Mouse (Mus musculus) MEL (cell line): Measurements from ENCODE around the gene Ass1. TPM values are rescaled to one million over a fixed set of nuclear protein-coding genes. Genes with fewer than 3 reads are reported as not detected.

Experiments used
- DNase-seq: peaks from one replicate; pipeline ENCODE4 v3.0.0; 2011; ENCODE audit warnings: low read depth, low spot score
- H3K27ac ChIP-seq: 2 replicates; pipeline ENCODE4 v1.5.1; 2012; ENCODE audit warnings: low read depth, mild to moderate bottlenecking, control low read depth, low read length, moderate library complexity; ENCODE audit not compliant: control insufficient read depth
- H3K27me3 ChIP-seq, 2 experiments: fragments of 150-350 bp in 1 of 2; sonication (generic) in 1 of 2; 2 replicates each; pipeline ENCODE4 v1.6.1; 2012; ENCODE audit warnings: low read length in 2 of 2, mild to moderate bottlenecking in 2 of 2, improper control_type of control experiment in 1 of 2, moderate library complexity in 1 of 2; ENCODE audit not compliant: insufficient read depth in 2 of 2, control insufficient read depth in 1 of 2
- H3K36me3 ChIP-seq, 2 experiments: 2 replicates each; pipeline ENCODE4 v1.6.1; 2012 to 2014; ENCODE audit warnings: low read length in 2 of 2, improper control_type of control experiment in 1 of 2, inconsistent platforms in 1 of 2, mild to moderate bottlenecking in 1 of 2; ENCODE audit not compliant: insufficient read depth in 2 of 2, control insufficient read depth in 1 of 2
- H3K4me1 ChIP-seq, 2 experiments: fragments of 150-350 bp in 1 of 2; sonication (generic) in 1 of 2; 2 replicates each; pipeline ENCODE4 v1.6.1; 2012; ENCODE audit warnings: low read length in 2 of 2, improper control_type of control experiment in 1 of 2, mild to moderate bottlenecking in 1 of 2; ENCODE audit not compliant: insufficient read depth in 2 of 2, control insufficient read depth in 1 of 2
- H3K4me3 ChIP-seq, 2 experiments: fragments of 150-350 bp in 1 of 2; sonication (generic) in 1 of 2; 2 replicates each; pipeline ENCODE4 v1.5.1; 2012; ENCODE audit warnings: low read depth in 2 of 2, low read length in 2 of 2, mild to moderate bottlenecking in 2 of 2, moderate library complexity in 2 of 2, control low read depth in 1 of 2, improper control_type of control experiment in 1 of 2; ENCODE audit not compliant: control insufficient read depth in 1 of 2, insufficient read depth in 1 of 2
- H3K79me2 ChIP-seq: 2 replicates; pipeline ENCODE4 v1.6.1; 2012; ENCODE audit warnings: mild to moderate bottlenecking, low read length, moderate library complexity; ENCODE audit not compliant: control insufficient read depth, poor library complexity, insufficient read depth
- H3K9ac ChIP-seq: 2 replicates; pipeline ENCODE4 v1.6.1; 2012; ENCODE audit warnings: low read depth, mild to moderate bottlenecking, control low read depth, low read length, moderate library complexity; ENCODE audit not compliant: control insufficient read depth, poor library complexity, severe bottlenecking
- H3K9me3 ChIP-seq: fragments of 150-350 bp; sonication (generic); replicated peaks from 2 replicates; pipeline ENCODE4 v1.6.1; 2012; ENCODE audit warnings: mild to moderate bottlenecking, low read length, improper control_type of control experiment, moderate library complexity; ENCODE audit not compliant: insufficient read depth
- BHLHE40 ChIP-seq: IDR thresholded peaks from 2 replicates; pipeline ENCODE4 v1.6.1; 2012; ENCODE audit warnings: low read depth, mild to moderate bottlenecking, inconsistent platforms, low read length, improper control_type of control experiment, borderline replicate concordance
- CHD1 ChIP-seq: IDR thresholded peaks from 2 replicates; pipeline ENCODE4 v1.6.1; 2012; ENCODE audit warnings: low read depth, mild to moderate bottlenecking, inconsistent platforms, low read length, improper control_type of control experiment
- CHD2 ChIP-seq: IDR thresholded peaks from 2 replicates; pipeline ENCODE4 v1.6.1; 2011; ENCODE audit warnings: low read length, improper control_type of control experiment
- CTCF ChIP-seq, 3 experiments: IDR thresholded peaks in 2 of 3; conservative IDR thresholded peaks in 1 of 3; 2 replicates each; pipeline ENCODE4 v1.5.1; 2011 to 2012; ENCODE audit warnings: low read length in 3 of 3, low read depth in 2 of 3, mild to moderate bottlenecking in 2 of 3, improper control_type of control experiment in 1 of 3, inconsistent platforms in 1 of 3, mixed read lengths in 1 of 3, moderate library complexity in 1 of 3; ENCODE audit not compliant: control insufficient read depth in 1 of 3, insufficient read depth in 1 of 3, poor library complexity in 1 of 3, severe bottlenecking in 1 of 3
- EP300 ChIP-seq, 2 experiments: IDR thresholded peaks; 2 replicates each; pipeline ENCODE4 v1.6.1; 2011; ENCODE audit warnings: improper control_type of control experiment in 2 of 2, low read length in 2 of 2, low read depth in 1 of 2, mild to moderate bottlenecking in 1 of 2
- ETS1 ChIP-seq: IDR thresholded peaks from 2 replicates; pipeline ENCODE4 v1.6.1; 2012; ENCODE audit warnings: low read depth, mild to moderate bottlenecking, inconsistent platforms, low read length, improper control_type of control experiment, moderate library complexity
- HCFC1 ChIP-seq: IDR thresholded peaks from 2 replicates; pipeline ENCODE4 v1.6.1; 2012; ENCODE audit warnings: low read depth, mild to moderate bottlenecking, inconsistent platforms, low read length, improper control_type of control experiment, moderate library complexity
- KAT2A ChIP-seq: conservative IDR thresholded peaks from 2 replicates; pipeline ENCODE4 v1.6.1; 2012; ENCODE audit warnings: low read depth, low read length, improper control_type of control experiment, inconsistent platforms
- MYC ChIP-seq: IDR thresholded peaks from 2 replicates; pipeline ENCODE4 v1.6.1; 2011; ENCODE audit warnings: low read depth, mild to moderate bottlenecking, low read length, improper control_type of control experiment, moderate library complexity
- NELFE ChIP-seq: IDR thresholded peaks from 2 replicates; pipeline ENCODE4 v1.6.1; 2011; ENCODE audit warnings: low read depth, low read length, improper control_type of control experiment
- POLR2A ChIP-seq, 2 experiments: IDR thresholded peaks; 2 replicates each; pipeline ENCODE4 v1.6.1; 2011 to 2012; ENCODE audit warnings: low read length in 2 of 2, mild to moderate bottlenecking in 2 of 2, control low read depth in 1 of 2, improper control_type of control experiment in 1 of 2, low read depth in 1 of 2, moderate library complexity in 1 of 2; ENCODE audit not compliant: control insufficient read depth in 1 of 2, insufficient read depth in 1 of 2, poor library complexity in 1 of 2
- POLR2AphosphoS2 ChIP-seq: IDR thresholded peaks from 2 replicates; pipeline ENCODE4 v1.6.1; 2011; ENCODE audit warnings: low read length, improper control_type of control experiment
- RAD21 ChIP-seq: IDR thresholded peaks from 2 replicates; pipeline ENCODE4 v1.6.1; 2011; ENCODE audit warnings: mild to moderate bottlenecking, low read depth, low read length, improper control_type of control experiment
- SMC3 ChIP-seq: IDR thresholded peaks from 2 replicates; pipeline ENCODE4 v1.6.1; 2011; ENCODE audit warnings: low read depth, low read length, improper control_type of control experiment
- TCF12 ChIP-seq: IDR thresholded peaks from 2 replicates; pipeline ENCODE4 v1.6.1; 2014; ENCODE audit warnings: low read depth, mild to moderate bottlenecking, inconsistent platforms, low read length, improper control_type of control experiment, moderate library complexity
- ZKSCAN1 ChIP-seq: IDR thresholded peaks from 2 replicates; pipeline ENCODE4 v1.6.1; 2012; ENCODE audit warnings: low read depth, mild to moderate bottlenecking, inconsistent platforms, low read length, improper control_type of control experiment, moderate library complexity
- ZNF384 ChIP-seq: IDR thresholded peaks from 2 replicates; pipeline ENCODE4 v1.6.1; 2012; ENCODE audit warnings: low read depth, mild to moderate bottlenecking, inconsistent platforms, low read length, improper control_type of control experiment
- polyA plus RNA-seq, 2 experiments: library from polyadenylated mRNA; stranded (reverse) in 1 of 2; unstranded in 1 of 2; fragments of >175 nt in 1 of 2; fragments of >200 nt in 1 of 2; gene quantifications; 2 replicates each; pipeline versions ENCODE4 v1.2.1 to v1.2.4; 2012; ENCODE audit warnings: low replicate concordance in 2 of 2, low read depth in 1 of 2; ENCODE audit not compliant: insufficient read length in 2 of 2, insufficient read depth in 1 of 2, missing spikeins in 1 of 2
- total RNA-seq: library from RNA; depleted of rRNA; stranded (reverse); fragments of 300-350 nt; gene quantifications from 2 replicates; pipeline ENCODE4 v1.2.3, GENCODE M21; 2012

Ass1 gene
- total and polyA plus RNA-seq, 3 experiments = 45.0 to 88.0 TPM; not detected in 1

DNA sequence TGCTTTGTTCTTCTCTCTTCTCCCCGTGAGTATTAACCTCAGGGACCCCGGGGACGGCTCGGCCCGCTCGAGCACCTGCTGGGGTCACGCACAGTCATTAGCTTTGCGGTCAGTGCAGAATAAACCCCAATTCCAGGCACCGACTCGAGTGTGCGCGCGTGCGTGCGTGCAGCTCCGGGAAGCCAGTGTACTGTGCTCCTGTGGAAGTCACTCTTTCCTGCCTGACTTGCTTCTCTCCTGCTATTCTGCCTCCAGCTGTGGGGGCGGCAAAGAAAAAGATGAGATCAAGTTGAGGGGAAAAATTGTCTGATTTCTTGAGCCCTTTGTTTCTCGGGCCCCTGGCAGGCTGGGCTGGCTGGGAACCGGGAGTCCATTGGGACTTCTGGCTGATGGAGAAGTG lies 27.6 kb downstream of the Ass1 start:
- Histone ChIP-seq H3K4me3 (no peak overlapping the region), H3K27ac (no peak overlapping the region), H3K36me3 (peaks cover 0 to under 1% of the 10 kb centered on the region in 2 experiments; a peak in 2 of 4 replicates), H3K9ac (no peak overlapping the region), H3K27me3 (no peaks in the 10 kb centered on the region), H3K4me1 (peaks cover 0 to 2% of the 10 kb centered on the region in 2 experiments; a peak in 1 of 4 replicates), H3K79me2 (no peaks in the 10 kb centered on the region), H3K9me3 (no peaks in the 10 kb centered on the region)
- DNase-seq = no peak
- TF ChIP-seq POLR2AphosphoS2 (no peak), CTCF (IDR thresholded peaks at IDR 0.05 in 2 of 3, conservative IDR thresholded peaks at IDR 0.05 in 1 of 3; ENCODE audit: control insufficient read depth in 1 of 3, insufficient read depth in 1 of 3, low read depth in 2 of 3, low read length in 3 of 3, poor library complexity in 1 of 3, severe bottlenecking in 1 of 3) (no peak), HCFC1 (no peak), CHD2 (no peak), KAT2A (no peak), TCF12 (no peak), ZNF384 (no peak), EP300 (IDR thresholded peaks at IDR 0.05; ENCODE audit: low read depth in 1 of 2, low read length in 2 of 2) (no peak), CHD1 (no peak), MYC (no peak), RAD21 (no peak), SMC3 (no peak), POLR2A (IDR thresholded peaks at IDR 0.05; ENCODE audit: control insufficient read depth in 1 of 2, insufficient read depth in 1 of 2, low read depth in 1 of 2, low read length in 2 of 2, poor library complexity in 1 of 2) (no peak), ZKSCAN1 (no peak), NELFE (no peak), BHLHE40 (no peak)

DNA sequence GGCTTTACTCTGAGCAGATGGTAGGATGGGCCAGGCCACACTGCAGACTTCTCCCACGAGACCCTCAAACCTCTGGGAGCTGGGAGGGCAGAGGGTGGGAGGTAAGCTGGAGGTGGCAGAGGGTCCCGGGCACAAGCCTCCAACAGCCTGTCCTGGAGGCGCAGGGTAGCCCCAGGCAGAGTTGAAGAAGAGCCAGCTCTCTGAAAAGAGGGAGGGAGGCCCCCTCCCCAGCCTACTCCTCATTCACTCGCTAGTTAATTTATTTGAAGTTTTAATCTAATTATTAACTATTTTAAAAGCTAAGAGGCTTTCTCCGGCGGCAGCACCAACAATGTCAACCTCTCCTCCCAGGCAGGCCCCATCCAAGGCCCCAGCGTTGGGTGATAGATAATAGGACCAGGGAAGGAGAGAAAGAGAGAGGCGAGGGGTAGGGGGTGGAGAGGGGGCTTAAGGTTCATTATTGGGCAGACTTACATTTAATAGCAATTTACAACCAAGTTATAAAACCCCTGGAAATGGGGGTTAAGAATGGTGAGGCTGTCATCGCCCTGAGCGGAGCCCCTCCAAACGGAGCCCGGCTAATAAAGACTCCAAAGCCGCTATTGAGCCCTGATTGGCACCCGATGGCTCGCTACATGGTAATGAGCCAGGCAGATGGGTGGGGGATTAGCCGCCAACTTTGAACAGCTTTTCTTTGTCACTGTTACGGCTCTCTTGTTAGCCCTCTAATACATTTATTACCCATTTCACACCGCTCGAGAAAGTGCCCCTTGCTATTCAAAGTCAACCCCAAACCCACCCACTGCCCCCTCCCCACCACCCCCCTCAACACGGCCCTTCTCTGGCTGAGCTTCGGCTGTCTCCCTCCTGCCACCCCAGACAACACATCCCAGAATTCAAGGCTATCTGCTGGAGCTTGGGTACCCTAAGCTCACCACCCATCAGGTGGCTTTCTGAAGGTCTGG lies 29.6 kb downstream of the Ass1 start:
- H3K36me3 ChIP-seq = peaks cover 0 to 4% of the 10 kb centered on the region in 2 experiments; a peak in 3 of 4 replicates
- DNase-seq = no peak
- no peak overlapping the region for H3K4me3 ChIP-seq
- no peaks in the 10 kb centered on the region for H3K27me3 ChIP-seq
- H3K9ac ChIP-seq = no peak overlapping the region
- H3K79me2 ChIP-seq = no peaks in the 10 kb centered on the region
- H3K4me1 ChIP-seq = peaks cover 0 to 13% of the 10 kb centered on the region in 2 experiments; a peak in 2 of 4 replicates
- no peak for TF ChIP-seq ETS1
- no peak for TF ChIP-seq POLR2AphosphoS2
- TF ChIP-seq, all 39 proteins: peak for 0
- Histone ChIP-seq H3K27ac (no peak overlapping the region), H3K9me3 (no peaks in the 10 kb centered on the region)
